In the genomic region with DNA sequence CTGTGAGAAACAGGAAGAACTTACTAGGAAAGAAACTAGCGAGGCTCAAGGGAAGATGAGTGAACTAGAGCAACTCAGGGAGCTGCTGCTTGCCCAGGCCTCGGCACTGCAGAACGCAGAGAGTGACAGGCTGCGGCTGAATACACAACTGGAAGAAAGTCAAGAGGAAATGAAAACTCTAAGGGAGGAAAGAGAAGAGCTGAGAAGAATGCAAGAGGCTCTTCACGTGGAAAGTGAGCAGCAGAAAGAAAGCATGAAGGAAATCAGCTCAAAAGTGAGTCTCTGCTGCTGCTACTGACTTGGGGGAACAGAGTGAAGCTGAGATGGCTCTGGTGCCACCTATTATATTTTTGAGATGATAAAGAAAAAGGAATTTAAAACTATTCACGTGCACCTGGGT, we compare ENCODE assay signal across 18 mouse cellular contexts. TPM values are rescaled to one million over a fixed set of nuclear protein-coding genes. Genes with fewer than 3 reads are reported as not detected.
DNase-seq lines count a peak whose midpoint lies in the region; ATAC-seq and TF ChIP-seq lines count a peak whose summit lies in the region.
"Had no signal": no experiment of that assay in that cellular context is flagged by ENCODE, and none has a peak within 500 bp of the region (broad histone marks: within the 10 kb centered on the region; RNA-seq: fewer than 3 reads in every experiment).

No protein-coding gene starts in this region.

- peaks cover 3% of the 10 kb centered on the region; the same call in 1 of the 2 replicates for H3K79me2 ChIP-seq in CH12.LX (replicated peaks; ENCODE audit: control insufficient read depth, extremely low read depth, insufficient read depth, poor library complexity, severe bottlenecking)

- peak overlapping the region; percentile 72 for H3K27ac ChIP-seq in CH12.LX (ENCODE audit: insufficient read depth, low read depth)
- no peak overlapping the region for H3K27ac ChIP-seq in kidney, embryonic 16.5 days (ENCODE audit: low read length)

- in situ Hi-C loops in CH12.LX (cut with MboI; ENCODE audit: low pct_ligation_motif_present, low pct_unique_long_range_greater_than_20kb, low sequenced_read_pairs): no loop called here

- no peak for TF ChIP-seq POLR2A in CH12.LX (IDR thresholded peaks at IDR 0.05; ENCODE audit: low read depth, low read length)

- peak; percentile 45 for DNase-seq in CH12.LX (ENCODE audit: extremely low read depth)
- DNase-seq: adrenal gland, adult 2 months; adrenal gland, adult 8-10 months; adrenal gland, postnatal 10 days; adrenal gland, postnatal 14 days; adrenal gland, postnatal 25 days; adrenal gland, postnatal 36 days; B cell, adult 2 months; cerebellum, adult 11 months; cerebellum, adult 11-12 months; cerebellum, adult 18-20 months; cerebellum, adult 2 months; cerebellum, adult 8-10 months had no signal

- H3K4me3 ChIP-seq in CH12.LX (replicated peaks in 1 of 3; ENCODE audit: low read depth in 2 of 3, low read length in 2 of 3, poor library complexity in 1 of 3): no peak overlapping the region
- H3K4me3 ChIP-seq in kidney, embryonic 16.5 days (ENCODE audit: low read length): no peak overlapping the region

- H3K9me3 ChIP-seq in CH12.LX (replicated peaks; ENCODE audit: low read length): no peaks in the 10 kb centered on the region
- H3K9me3 ChIP-seq in kidney, embryonic 16.5 days (ENCODE audit: low read length): no peaks in the 10 kb centered on the region
- H3K9me3 ChIP-seq: G1E had no signal

- TF ChIP-seq CTCF in CH12.LX (conservative IDR thresholded peaks at IDR 0.05 in 1 of 2, IDR thresholded peaks at IDR 0.05 in 1 of 2; ENCODE audit: low read depth in 2 of 2, low read length in 2 of 2): no peak

- H3K27me3 ChIP-seq in CH12.LX (replicated peaks): no peaks in the 10 kb centered on the region
- no peaks in the 10 kb centered on the region for H3K27me3 ChIP-seq in kidney, embryonic 16.5 days (ENCODE audit: insufficient read depth, low read length)
- H3K27me3 ChIP-seq: Patski had no signal

- H3K9ac ChIP-seq in CH12.LX (ENCODE audit: insufficient read depth, low read depth): peak overlapping the region; percentile 10
- no peak overlapping the region for H3K9ac ChIP-seq in kidney, embryonic 16.5 days (replicated peaks; ENCODE audit: low read length)

- dilution Hi-C loops in CH12.LX (cut with MboI; ENCODE audit: extremely low pct_ligation_motif_present, extremely low pct_unique_long_range_greater_than_20kb, low sequenced_read_pairs): no loop called here

- H3K36me3 ChIP-seq in CH12.LX (replicated peaks in 1 of 2; ENCODE audit: control insufficient read depth in 1 of 2, insufficient read depth in 1 of 2, low read length in 1 of 2): peaks cover 72 to 97% of the 10 kb centered on the region in 2 experiments
- H3K36me3 ChIP-seq in kidney, embryonic 16.5 days (ENCODE audit: insufficient read depth, low read length): peaks cover 76% of the 10 kb centered on the region

- WGBS in kidney, embryonic 16.5 days: 94% methylated on average over 6 of the region's 6 CpGs

- no peak for ATAC-seq in kidney, embryonic 16.5 days (ENCODE audit: low FRiP score, low TSS enrichment)
- ATAC-seq: activated CD4-positive, CD25-positive, alpha-beta regulatory T cell, adult 4 months; CD4-positive, CD25-positive, alpha-beta regulatory T cell, adult 4 months; Patski had no signal

- TF ChIP-seq RAD21 in CH12.LX (IDR thresholded peaks at IDR 0.05; ENCODE audit: low read depth, low read length): no peak

- peaks cover 14 to 34% of the 10 kb centered on the region in 2 experiments; a peak in 3 of 4 replicates for H3K4me1 ChIP-seq in CH12.LX (ENCODE audit: control insufficient read depth in 1 of 2, insufficient read depth in 2 of 2)
- H3K4me1 ChIP-seq in kidney, embryonic 16.5 days (ENCODE audit: insufficient read depth, low read length): no peaks in the 10 kb centered on the region

- peak overlapping the region; percentile 55 for H3K4me2 ChIP-seq in CH12.LX (ENCODE audit: insufficient read depth, low read depth, poor library complexity, severe bottlenecking)
- no peak overlapping the region for H3K4me2 ChIP-seq in kidney, embryonic 16.5 days (replicated peaks; ENCODE audit: low read depth, low read length)

- TF ChIP-seq EP300 in CH12.LX (IDR thresholded peaks at IDR 0.05; ENCODE audit: low read length): peak; percentile 56; the same call in 1 of the 2 replicates

TF ChIP-seq in CH12.LX, 34 proteins besides CTCF, POLR2A, EP300 and RAD21:
- no peak for TF ChIP-seq TBP (conservative IDR thresholded peaks at IDR 0.05; ENCODE audit: low read depth, low read length)
- TF ChIP-seq UBTF (IDR thresholded peaks at IDR 0.05; ENCODE audit: low read depth, low read length): peak; percentile 37; the same call in 1 of the 2 replicates
- TF ChIP-seq SIN3A (IDR thresholded peaks at IDR 0.05; ENCODE audit: low read length): 0 out of 2 replicates have a peak, but pooled peaks have one; percentile 13
- no peak for TF ChIP-seq RCOR1 (conservative IDR thresholded peaks at IDR 0.05; ENCODE audit: low read depth, low read length)
- no peak for TF ChIP-seq NELFE (IDR thresholded peaks at IDR 0.05; ENCODE audit: low read depth, low read length)
- TF ChIP-seq TCF12 (IDR thresholded peaks at IDR 0.05; ENCODE audit: low read depth, low read length): no peak
- peak; percentile 50; the same call in 1 of the 2 replicates for TF ChIP-seq MYC (IDR thresholded peaks at IDR 0.05; ENCODE audit: low read depth, low read length)
- peak; percentile 50; the same call in 1 of the 2 replicates for TF ChIP-seq MXI1 (IDR thresholded peaks at IDR 0.05; ENCODE audit: low read depth, low read length)
- TF ChIP-seq MAX (IDR thresholded peaks at IDR 0.05; ENCODE audit: low read length): no peak
- TF ChIP-seq SMC3 (IDR thresholded peaks at IDR 0.05; ENCODE audit: low read depth, low read length): no peak
- TF ChIP-seq BHLHE40 (IDR thresholded peaks at IDR 0.05; ENCODE audit: low read depth, low read length): peak; percentile 66
- TF ChIP-seq IRF4 (IDR thresholded peaks at IDR 0.05; ENCODE audit: low read depth, low read length): peak; percentile 56

RNA-seq across cellular contexts. Expression of gene Bdh2, which starts 34.2 kb away (rescaled TPM):
- total RNA-seq in CH12.LX (2012; rRNA removed) (2.0 and 2.2 TPM in 2 replicates), CH12.LX (2014; rRNA removed) (1.2 TPM in 2 replicates)
- 1.3 and 2.3 TPM in 2 replicates for polyA plus RNA-seq in CH12.LX (2012; ENCODE audit: insufficient read length, low read depth)
- polyA plus RNA-seq in kidney, embryonic 16.5 days (2015; fragmentation: Nextera tagmentation; extraction: Ambion mirVana): 39.0 and 46.0 TPM in 2 replicates
- polyA plus RNA-seq: activated CD4-positive, CD25-positive, alpha-beta regulatory T cell, adult 4 months; CD4-positive, CD25-positive, alpha-beta regulatory T cell, adult 4 months; G1E had no signal

RNA-seq across cellular contexts. Expression of gene Cenpe, which starts 34.5 kb away (rescaled TPM):
- total RNA-seq in CH12.LX (2012; rRNA removed) (47.0 and 55.1 TPM in 2 replicates), CH12.LX (2014; rRNA removed) (73.2 and 73.8 TPM in 2 replicates)
- 81.1 and 84.0 TPM in 2 replicates for polyA plus RNA-seq in CH12.LX (2012; ENCODE audit: insufficient read length, low read depth)
- 26.5 and 28.9 TPM in 2 replicates for polyA plus RNA-seq in kidney, embryonic 16.5 days (2015; fragmentation: Nextera tagmentation; extraction: Ambion mirVana)

Comparison
In these comparisons a context has a peak if more than half of its experiments do, and no peak if none do; other contexts are left out.
1. RNA of gene Bdh2, which starts 34.2 kb away (polyA plus RNA-seq): 39.0 to 46.0 TPM in kidney, embryonic 16.5 days; 1.3 to 2.3 TPM in CH12.LX; every median in the first group is over 10 times any median in the second.